Mouse (Mus musculus): Measurements from ENCODE around the gene Fam129a.

The Fam129a gene

DNA sequence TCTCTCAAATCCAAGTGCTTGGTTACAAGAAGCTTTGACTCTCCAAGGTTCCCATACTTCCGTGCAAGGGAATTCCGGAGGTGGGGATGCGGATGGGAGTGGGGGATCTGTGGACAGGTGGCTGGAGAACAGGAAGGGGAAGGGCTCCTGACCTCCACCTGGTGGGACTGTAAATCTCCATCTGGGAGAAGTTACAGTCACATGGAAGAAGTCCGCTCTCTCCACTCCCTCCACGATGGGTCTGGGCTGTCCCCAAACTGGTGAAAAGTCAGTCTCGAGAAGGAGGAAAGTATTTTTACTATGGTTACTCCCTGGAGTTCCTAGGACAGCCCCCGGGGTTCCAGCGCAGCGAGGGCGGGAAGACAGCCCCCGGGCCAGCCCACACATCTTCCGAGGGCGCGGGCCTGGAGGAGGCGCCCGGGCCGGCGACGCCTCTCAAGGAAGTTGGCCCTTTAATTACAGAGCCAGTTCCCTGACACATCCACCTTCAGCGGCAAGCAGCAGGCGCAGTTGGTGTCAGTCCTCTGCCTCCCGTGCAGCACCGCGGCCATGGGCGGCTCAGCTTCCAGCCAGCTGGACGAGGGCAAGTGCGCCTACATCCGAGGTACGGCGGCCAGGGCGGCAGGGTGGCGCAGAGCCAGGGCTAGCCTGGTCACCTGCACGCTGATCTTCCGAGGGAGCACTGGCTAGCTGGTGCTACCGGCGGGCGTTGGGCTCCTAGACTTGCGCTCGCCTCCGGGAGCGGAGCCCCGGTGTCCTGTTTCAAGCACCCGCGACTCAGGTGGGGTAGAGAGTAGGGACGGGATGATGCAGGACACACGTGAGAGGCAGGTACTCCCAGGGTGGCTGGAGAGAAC lies at the start of gene Fam129a:
TSS of gene Fam129a (plus strand) at position 206 of the 857 bp plus-strand sequence.
- no peak for DNase-seq (ENCODE audit: extremely low spot score, low read depth, low spot score)

DNA sequence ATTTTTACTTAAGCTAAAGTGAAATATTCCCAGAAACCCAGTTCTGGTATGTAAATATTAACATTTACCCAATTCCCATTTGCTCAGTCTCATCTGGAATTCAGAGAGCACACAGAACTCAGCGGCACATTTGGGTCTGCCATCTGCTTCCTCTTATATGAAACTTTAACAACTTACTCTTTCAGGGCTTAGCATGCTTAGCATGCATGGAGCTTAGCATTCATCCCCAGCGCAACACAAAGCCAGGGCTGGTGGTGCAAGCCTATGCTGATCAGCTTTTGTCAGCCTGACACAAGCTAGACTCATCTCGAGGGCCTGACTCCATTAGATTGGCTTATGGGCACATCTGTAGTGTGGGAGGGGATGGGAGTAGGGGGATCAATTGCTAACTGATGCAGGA lies 44.3 kb upstream of the Fam129a start:
- no peak for DNase-seq (ENCODE audit: extremely low spot score, low read depth, low spot score)

DNA sequence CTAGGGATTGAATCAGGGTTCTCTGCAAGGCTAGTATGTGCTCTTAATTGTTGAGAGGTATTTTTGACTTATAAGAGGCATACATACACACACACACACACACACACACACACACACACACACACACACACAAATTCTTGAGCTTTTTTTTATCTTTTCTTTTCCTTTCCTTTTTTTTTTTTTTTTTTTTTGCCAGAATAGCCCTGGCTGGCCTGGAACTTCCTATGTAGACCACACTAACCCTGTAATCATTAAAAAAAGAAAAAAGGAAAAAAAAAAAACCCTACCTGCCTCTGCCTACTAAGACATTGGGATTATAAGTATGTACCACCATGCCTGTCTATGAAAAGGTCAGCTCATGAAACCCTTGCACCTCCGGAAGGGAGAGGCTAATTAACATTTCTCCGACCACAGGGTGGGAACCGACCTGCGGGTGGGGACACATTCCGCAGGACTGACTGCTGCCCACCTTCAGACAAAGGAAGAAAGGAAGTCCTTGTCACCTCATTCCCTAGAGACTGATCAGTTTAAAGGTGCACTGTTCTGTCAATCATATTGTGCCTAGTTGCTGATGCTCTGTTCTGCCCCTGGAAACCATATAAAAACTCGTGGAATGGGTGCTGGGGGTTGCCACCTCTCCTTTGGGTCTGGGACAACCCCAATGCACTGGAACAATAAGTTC lies 27.0 kb upstream of the Fam129a start:
- no peak for DNase-seq (ENCODE audit: extremely low spot score, low read depth, low spot score)

DNA sequence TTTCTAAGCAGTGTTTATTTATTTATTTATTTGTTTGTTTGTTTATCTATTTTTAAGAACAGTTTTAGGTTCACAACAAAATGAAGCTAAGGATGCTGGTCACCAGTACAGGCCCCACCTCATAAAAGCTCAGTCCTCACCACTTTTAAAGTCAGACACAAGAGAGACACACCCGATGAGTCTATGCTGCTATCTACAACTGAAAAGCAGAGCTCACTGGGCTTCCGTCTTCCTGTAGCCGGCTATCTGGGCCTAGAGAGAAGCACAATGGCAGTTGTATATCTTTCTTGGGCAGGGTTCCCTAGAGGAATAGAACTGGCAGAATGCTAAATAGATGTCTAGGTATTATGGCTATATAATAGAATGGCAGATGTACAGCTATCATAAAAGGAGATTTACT lies 26.4 kb upstream of the Fam129a start:
- no peak for DNase-seq (ENCODE audit: extremely low spot score, low read depth, low spot score)

DNA sequence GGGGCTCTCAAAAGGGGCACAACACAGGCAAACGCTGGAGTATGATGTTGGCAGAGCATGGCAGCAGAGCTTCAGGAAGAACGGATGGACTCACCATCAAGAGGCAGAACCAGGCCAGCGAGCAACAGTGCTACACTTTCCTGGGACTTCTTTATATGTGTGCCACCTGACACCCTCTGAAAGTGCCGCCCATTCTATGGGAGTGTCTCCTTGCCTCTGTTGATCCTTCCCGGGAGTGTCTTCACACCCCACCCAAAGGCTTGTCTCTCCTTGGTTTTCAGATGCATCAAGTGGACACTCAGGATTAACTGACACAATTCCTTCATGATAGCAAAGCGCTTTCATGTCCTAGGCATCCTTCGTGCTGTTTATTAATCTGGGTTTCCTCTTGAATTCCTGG lies 25.4 kb upstream of the Fam129a start:
- no peak for DNase-seq (ENCODE audit: extremely low spot score, low read depth, low spot score)

DNA sequence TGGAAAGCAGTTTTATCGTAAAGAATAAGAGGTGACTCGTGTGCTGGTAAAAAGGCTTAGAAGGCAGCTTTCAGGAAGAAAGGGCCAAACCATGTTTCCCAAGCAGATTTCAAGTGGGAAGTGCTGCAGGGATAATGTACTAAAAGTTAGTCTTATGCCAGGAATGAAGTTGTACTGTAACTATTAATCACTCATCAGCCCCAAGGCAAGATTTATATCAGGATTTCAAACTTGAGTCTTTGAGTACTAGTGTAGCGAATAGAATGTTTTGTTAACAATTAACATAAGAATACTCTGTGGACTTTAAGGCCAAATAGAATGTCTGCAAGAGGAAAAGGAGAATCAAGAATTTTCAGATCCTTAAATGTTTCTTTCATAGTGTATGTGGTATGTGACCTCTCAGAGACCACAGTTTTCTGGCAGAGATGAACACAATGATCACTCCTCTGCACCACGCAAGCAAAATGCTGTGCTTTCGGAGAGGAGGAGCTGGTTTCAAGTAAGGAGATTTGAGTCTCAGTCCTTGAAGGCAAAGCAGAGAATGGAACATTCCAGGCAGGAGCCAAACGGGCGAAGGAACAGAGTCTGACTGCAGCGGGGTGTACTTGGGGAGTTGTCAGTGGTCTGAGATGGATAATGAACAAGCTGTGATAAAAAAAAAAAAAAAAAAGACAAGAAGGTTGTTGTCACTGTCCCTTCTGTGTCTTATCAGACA lies 21.9 kb upstream of the Fam129a start:
- no peak for DNase-seq (ENCODE audit: extremely low spot score, low read depth, low spot score)

DNA sequence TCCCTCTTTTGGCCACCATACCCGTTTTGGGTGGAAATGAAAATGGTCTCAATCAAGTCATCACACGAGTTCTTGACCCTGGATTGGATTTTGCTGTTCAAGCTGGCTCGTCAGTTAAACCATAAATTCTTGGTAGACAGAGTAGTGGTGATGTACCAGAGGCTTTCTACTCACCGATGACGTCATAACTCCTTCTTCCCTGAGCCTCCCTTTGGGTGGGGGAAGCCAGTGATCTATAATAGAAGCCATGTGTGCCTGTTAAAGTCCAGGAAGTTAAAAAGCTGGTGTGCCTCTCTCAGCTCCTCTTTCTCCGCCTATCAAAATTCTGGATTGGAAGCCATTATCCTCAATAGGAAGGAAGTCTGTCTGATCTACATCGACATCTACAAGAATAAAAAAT lies 21.2 kb upstream of the Fam129a start:
- DNase-seq (ENCODE audit: extremely low spot score, low read depth, low spot score) = no peak

DNA sequence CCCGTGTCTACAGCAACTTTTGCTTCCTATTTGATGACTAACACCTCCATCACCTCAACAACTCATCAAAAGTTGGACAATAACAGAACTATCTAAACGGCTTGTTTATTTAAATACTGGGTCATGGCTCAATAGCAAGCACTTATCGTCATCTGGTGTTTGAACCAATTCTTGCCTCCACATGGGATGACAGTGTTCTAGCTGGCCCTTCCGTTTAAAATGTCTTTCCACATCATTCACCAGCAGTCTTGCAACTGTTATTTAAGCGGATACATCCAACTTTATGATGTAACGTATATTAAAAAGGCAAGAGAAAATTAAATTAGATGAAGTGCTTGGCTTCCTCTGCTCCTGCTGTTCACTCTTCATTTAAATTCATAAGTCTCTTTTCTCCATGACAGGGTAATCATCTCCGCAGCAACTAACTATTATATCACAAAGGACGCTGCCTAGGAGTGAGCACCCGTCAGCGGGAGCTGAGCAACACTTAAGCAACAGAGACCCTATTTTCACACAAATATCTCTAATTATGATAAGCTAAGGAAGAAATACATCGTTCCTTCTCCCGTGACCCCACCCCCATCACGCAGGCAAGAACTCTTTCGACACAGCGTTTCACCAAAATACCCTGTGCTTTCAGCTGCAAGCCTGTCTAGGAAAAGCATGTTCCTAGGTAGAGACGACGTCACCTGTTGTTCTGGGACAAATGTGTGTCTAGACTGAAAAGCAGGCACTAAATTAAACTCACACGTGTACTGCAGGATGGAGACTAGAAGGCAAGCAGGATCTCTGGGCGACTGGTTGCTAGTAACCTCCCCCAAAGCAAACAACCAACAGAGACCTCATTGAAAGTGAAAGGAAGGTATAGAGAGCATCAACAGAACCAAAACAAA lies 20.2 kb upstream of the Fam129a start:
- no peak for DNase-seq (ENCODE audit: extremely low spot score, low read depth, low spot score)

DNA sequence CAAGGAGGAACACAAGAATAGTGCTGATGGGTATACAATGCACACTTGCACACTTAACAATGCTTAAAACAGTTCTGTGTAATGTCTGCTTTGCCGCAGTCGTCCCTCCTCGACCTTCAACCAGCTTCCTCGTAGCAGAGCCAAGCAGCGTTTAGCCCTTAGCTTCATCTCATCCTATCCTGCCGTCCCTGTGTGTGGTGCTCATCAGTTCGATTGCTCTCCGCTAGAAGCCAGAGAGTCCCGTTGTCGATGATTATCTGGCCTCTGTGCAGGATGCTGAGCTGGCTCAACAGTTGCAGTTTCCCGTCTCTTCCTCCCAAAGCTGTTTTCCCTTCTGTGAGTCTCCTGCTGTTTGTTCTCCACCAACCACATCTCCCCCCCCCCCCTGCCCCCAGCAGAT lies 10.4 kb upstream of the Fam129a start:
- DNase-seq (ENCODE audit: extremely low spot score, low read depth, low spot score) = no peak

DNA sequence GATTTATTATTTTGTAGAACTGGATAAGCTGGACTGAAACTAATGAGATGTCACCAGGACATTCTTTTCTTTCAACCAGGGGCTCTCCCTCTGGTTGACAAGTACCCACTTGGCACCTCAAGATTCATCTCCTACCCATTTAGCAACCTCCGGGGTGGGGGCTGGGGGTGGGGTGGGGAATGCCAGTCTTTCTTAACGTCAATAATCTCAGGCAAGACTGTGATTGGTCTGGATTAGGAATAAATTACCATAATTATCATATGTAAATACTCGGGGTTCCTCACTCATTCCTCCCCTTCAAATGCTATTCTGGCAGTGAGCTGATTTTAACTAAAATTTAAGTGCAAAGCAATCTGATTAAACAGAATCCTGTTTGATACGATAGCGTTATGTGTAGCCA lies 7.6 kb upstream of the Fam129a start:
- no peak for DNase-seq (ENCODE audit: extremely low spot score, low read depth, low spot score)

DNA sequence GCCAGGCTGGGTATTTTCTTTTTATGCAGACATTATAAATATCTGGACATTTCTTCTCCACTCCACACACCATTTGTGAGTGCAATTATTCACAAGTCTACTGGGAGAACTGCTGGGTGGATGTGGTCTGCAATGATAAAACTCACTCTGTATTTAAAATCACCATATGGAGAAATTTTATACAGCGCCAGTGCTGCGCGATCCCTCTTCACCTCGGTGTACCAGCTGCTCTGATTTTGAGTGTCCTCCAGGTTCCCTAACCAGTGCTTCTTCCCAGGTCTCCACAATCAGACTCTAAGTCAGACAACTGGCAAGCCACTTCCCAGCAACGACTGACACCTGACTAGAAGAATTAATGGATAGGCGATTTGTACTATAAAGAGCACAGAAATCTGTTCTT lies 7.1 kb upstream of the Fam129a start:
- no peak for DNase-seq (ENCODE audit: extremely low spot score, low read depth, low spot score)

DNA sequence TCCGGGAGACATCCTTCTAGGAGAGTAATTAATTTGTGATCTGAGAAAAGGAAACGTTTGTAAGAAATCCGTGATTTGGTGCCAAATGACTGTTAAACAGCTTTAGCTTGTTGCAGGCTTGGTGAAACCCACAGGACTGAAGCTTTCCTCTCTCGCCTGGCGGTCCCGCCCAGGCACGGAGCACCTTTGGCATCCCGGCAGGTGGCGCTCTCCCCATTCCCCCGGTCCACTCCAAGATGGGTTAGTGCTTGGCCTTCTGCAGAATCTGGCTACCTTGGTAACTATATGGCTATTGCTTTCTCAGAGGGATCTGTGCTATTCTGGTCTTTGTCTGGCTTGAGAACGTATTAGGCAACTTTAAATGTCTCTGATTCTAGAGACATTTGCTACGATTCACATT lies 6.6 kb upstream of the Fam129a start:
- no peak for DNase-seq (ENCODE audit: extremely low spot score, low read depth, low spot score)

DNA sequence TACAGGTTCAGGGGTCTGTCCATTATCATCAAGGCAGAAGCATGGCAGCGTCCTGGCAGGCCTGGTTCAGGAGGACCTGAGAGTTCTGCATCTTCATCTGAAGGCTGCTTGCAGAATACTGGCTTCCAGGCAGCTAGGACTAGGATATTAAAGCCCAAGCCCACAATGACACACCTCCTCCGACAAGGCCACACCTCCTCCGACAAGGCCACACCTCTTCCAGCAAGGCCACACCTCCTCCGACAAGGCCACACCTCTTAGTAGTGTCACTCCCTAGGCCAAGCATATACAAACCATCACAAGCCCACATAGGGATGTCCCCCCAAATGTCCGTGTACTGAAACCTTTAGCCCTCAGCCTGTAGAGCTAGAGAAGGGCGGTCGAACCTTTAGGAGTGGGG lies 2.3 kb upstream of the Fam129a start:
- no peak for DNase-seq (ENCODE audit: extremely low spot score, low read depth, low spot score)

DNA sequence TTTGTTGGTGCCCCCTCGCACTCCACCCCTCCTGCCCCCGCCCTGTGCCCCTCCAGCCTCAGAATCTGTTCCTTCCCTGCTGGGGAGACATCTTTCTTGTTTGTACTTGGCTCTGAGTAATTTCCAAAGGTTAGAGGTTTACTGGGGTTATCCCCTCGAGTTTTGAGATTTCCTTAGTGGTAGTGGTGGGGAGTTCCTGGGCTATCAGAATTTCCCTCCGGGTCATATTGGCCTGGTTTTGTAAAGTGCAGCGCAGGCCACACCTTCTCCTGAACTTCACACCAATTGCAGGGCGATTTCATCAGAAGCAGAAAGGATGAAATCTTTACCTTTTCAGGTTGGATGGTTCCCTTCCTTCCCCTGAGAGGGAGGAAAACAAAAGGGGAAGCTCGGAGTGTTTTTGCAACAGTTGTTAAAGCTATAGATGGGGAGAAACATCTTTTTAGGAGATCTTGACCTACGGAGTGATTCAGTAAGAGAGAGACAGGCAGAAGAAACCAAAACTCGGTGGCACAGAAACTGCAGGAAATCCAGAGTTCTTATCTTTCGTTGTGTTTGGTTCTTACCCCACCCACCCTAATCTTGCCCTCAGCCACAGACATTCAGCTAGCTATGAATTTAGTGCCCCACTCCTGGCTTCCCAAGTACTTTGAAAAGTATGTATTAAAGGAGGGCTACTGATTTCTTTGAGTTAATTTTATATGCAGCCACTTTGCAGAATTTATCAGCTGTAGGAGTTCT lies 1.0 kb downstream of the Fam129a start:
- DNase-seq (ENCODE audit: extremely low spot score, low read depth, low spot score) = no peak

DNA sequence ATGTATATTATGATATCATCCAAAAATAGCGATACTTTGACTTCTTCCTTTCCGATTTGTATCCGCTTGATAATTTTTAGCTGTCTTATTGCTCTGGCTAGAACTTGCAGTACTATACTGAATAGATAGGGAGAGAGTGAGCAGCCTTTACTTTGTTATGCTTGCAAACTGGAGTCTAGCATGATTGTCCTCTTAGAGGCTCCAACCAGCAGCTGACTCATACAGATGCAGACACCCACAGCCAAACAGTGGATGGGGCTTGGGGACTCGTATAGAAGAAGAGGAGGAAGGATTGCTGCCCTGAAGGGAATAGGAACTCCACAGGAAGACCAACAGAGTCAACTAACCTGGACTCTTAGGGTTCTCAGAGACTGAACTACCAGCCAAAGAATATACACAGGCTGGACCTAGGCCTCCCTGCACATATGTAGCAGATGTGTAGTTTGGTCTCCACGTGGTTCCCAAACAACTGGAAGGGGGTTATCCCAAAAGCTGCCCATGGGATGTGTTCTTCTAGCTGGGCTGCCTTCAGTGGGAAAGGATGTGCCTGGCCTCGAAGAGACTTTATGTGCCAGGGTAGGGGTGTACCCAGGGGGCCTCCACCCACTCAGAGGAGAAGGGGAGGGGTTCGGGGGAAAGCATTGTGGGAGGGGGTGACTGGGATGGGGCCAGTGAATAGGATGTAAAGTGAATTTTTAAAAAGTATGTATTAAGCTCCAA lies 1.8 kb downstream of the Fam129a start:
- no peak for DNase-seq (ENCODE audit: extremely low spot score, low read depth, low spot score)

DNA sequence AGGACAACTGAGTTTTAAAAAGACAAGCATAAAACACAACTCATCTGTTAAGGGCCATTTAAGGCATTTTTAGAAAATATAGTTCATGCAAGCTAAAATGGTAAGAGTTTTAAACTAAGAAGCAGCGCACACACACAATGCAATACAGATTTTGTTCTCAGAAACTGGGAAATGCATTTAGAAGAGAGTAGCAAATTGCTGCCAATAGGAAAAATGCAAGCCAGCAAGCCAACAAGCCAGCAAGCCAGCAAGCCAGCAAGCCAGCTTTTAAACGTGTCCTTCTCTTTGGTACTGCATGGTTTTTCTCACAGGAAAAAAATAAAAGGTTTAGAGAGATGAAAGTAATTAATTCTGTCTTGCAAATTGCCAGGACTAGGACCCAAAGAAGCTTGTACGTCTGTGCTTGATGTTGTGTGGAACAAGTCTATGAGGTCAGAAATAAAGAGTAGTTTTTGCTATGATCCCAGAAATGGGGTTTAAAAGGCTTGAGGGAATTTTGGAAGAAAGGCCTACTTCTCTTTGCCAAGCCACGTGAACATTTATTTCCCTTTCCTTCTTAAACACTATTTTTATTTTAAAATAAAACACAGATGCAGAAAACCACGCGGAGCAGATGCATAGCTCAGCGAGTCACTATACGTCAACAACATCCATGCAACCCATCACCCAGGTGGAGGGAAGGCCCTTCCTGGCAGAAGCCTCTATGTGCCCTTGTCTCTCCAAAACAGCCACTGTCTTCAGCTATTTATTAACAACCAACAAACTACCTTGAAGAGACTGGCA lies 9.4 kb downstream of the Fam129a start:
- DNase-seq (ENCODE audit: extremely low spot score, low read depth, low spot score) = no peak

DNA sequence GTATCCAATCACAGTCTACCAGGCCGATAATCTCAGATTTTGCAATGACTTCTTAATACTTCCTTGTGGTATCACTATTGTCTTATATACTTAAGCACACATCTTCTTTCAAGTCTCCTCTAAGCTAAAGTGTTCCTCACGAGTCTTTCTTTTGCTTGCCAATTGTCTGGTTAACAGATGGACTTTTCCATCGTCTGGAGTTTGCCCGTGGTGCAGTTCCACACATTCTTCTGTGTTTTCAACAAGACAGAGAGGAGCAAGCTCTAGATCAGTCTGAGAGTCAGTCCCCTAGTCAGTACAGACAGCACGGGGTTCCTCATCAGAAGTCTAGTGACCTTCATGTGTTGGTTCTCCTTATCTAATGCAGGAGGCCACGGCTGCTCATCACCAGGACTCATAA lies 10.5 kb downstream of the Fam129a start:
- DNase-seq (ENCODE audit: extremely low spot score, low read depth, low spot score) = no peak

DNA sequence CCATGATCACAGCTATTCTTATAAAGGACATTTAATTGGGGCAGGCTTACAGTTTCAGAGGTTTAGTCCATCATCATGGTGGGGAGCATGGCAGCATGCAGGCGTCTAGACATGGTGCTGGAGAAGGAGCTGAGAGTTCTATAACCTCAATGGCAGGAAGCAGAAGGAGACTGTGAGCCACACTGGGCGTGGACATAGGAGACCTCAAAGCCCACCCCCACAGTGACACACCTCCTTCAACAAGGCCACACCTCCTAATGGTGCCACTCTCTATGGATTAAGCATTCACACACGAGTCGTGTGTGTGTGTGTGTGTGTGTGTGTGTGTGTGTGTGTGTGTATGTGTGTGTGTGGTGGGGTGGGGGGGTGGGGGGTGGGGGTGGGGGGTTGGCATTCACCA lies 11.0 kb downstream of the Fam129a start:
- DNase-seq (ENCODE audit: extremely low spot score, low read depth, low spot score) = no peak

Data from hindlimb bud, embryonic 11.5 days (tissue).